Mouse (Mus musculus) CH12.LX (cell line): ENCODE data around the gene Olfr6. TPM values are rescaled to one million over a fixed set of nuclear protein-coding genes. Genes with fewer than 3 reads are reported as not detected.

Experiments
- DNase-seq: peaks from one replicate; pipeline ENCODE4 v3.0.0-alpha.2; 2013; ENCODE audit errors: extremely low read depth
- H3K27ac ChIP-seq: 2 replicates; pipeline ENCODE4 v1.5.1; 2012; ENCODE audit warnings: low read depth, mild to moderate bottlenecking, control low read depth, moderate library complexity; ENCODE audit not compliant: insufficient read depth
- H3K27me3 ChIP-seq: replicated peaks from 2 replicates; pipeline ENCODE3; 2012; ENCODE audit warnings: inconsistent platforms
- H3K36me3 ChIP-seq, 2 experiments: replicated peaks in 1 of 2; 2 replicates each; pipeline versions ENCODE3 to v1.6.1; 2012; ENCODE audit warnings: inconsistent platforms in 1 of 2, low read length in 1 of 2, mild to moderate bottlenecking in 1 of 2, mixed read lengths in 1 of 2, moderate library complexity in 1 of 2; ENCODE audit not compliant: control insufficient read depth in 1 of 2, insufficient read depth in 1 of 2
- H3K4me1 ChIP-seq, 2 experiments: 2 replicates each; pipeline ENCODE4 v1.6.1; 2012; ENCODE audit warnings: inconsistent platforms in 1 of 2, moderate library complexity in 1 of 2; ENCODE audit not compliant: insufficient read depth in 2 of 2, control insufficient read depth in 1 of 2
- H3K4me2 ChIP-seq: 2 replicates; pipeline ENCODE4 v1.6.1; 2012; ENCODE audit warnings: low read depth, mild to moderate bottlenecking, control low read depth; ENCODE audit not compliant: poor library complexity, insufficient read depth, severe bottlenecking
- H3K4me3 ChIP-seq, 3 experiments: fragments of 150-350 bp in 1 of 3; sonication (generic) in 1 of 3; replicated peaks in 1 of 3; 2 replicates each; pipeline versions ENCODE3 to v1.5.1; 2011 to 2012; ENCODE audit warnings: low read depth in 2 of 3, low read length in 2 of 3, mild to moderate bottlenecking in 2 of 3, moderate library complexity in 2 of 3, control low read depth in 1 of 3, improper control_type of control experiment in 1 of 3, inconsistent platforms in 1 of 3, mixed read lengths in 1 of 3; ENCODE audit not compliant: poor library complexity in 1 of 3
- H3K79me2 ChIP-seq: replicated peaks from 2 replicates; pipeline ENCODE4 v1.6.1; 2012; ENCODE audit warnings: mild to moderate bottlenecking, moderate library complexity; ENCODE audit not compliant: control insufficient read depth, poor library complexity, insufficient read depth, severe bottlenecking; ENCODE audit errors: extremely low read depth
- H3K9ac ChIP-seq: 2 replicates; pipeline ENCODE4 v1.6.1; 2012; ENCODE audit warnings: low read depth, mild to moderate bottlenecking, control low read depth, moderate library complexity; ENCODE audit not compliant: insufficient read depth
- H3K9me3 ChIP-seq: replicated peaks from 2 replicates; pipeline ENCODE3; 2012; ENCODE audit warnings: low read length, inconsistent platforms, mixed read lengths
- BHLHE40 ChIP-seq: IDR thresholded peaks from 2 replicates; pipeline ENCODE4 v1.6.1; 2011; ENCODE audit warnings: mild to moderate bottlenecking, low read depth, low read length, improper control_type of control experiment
- CHD1 ChIP-seq: IDR thresholded peaks from 2 replicates; pipeline ENCODE4 v1.6.1; 2012; ENCODE audit warnings: low read depth, low read length, improper control_type of control experiment, inconsistent platforms
- CTCF ChIP-seq, 2 experiments: IDR thresholded peaks in 1 of 2; conservative IDR thresholded peaks in 1 of 2; 2 replicates each; pipeline ENCODE4 v1.5.1; 2011 to 2012; ENCODE audit warnings: low read depth in 2 of 2, low read length in 2 of 2, improper control_type of control experiment in 1 of 2, inconsistent platforms in 1 of 2, mild to moderate bottlenecking in 1 of 2, moderate library complexity in 1 of 2
- ELF1 ChIP-seq: IDR thresholded peaks from 2 replicates; pipeline ENCODE4 v1.6.1; 2014; ENCODE audit warnings: low read depth, mild to moderate bottlenecking, inconsistent platforms, low read length, improper control_type of control experiment
- ETS1 ChIP-seq: conservative IDR thresholded peaks from 2 replicates; pipeline ENCODE4 v1.6.1; 2012; ENCODE audit warnings: low read depth, mild to moderate bottlenecking, inconsistent platforms, low read length, improper control_type of control experiment, moderate library complexity
- GABPA ChIP-seq: IDR thresholded peaks from 2 replicates; pipeline ENCODE4 v1.6.1; 2012; ENCODE audit warnings: low read depth, low read length, improper control_type of control experiment, inconsistent platforms; ENCODE audit not compliant: insufficient replicate concordance
- HCFC1 ChIP-seq: IDR thresholded peaks from 2 replicates; pipeline ENCODE4 v1.6.1; 2012; ENCODE audit warnings: low read depth, mild to moderate bottlenecking, inconsistent platforms, low read length, improper control_type of control experiment
- IRF4 ChIP-seq: IDR thresholded peaks from 2 replicates; pipeline ENCODE4 v1.6.1; 2014; ENCODE audit warnings: low read depth, mild to moderate bottlenecking, inconsistent platforms, low read length, improper control_type of control experiment
- MAFK ChIP-seq: IDR thresholded peaks from 2 replicates; pipeline ENCODE4 v1.6.1; 2011; ENCODE audit warnings: low read length, improper control_type of control experiment; ENCODE audit not compliant: insufficient replicate concordance
- MAX ChIP-seq: IDR thresholded peaks from 2 replicates; pipeline ENCODE4 v1.6.1; 2011; ENCODE audit warnings: low read length, improper control_type of control experiment
- MAZ ChIP-seq: IDR thresholded peaks from 2 replicates; pipeline ENCODE4 v1.6.1; 2012; ENCODE audit warnings: low read depth, mild to moderate bottlenecking, inconsistent platforms, low read length, improper control_type of control experiment, moderate library complexity
- MEF2A ChIP-seq: IDR thresholded peaks from 2 replicates; pipeline ENCODE4 v1.6.1; 2014; ENCODE audit warnings: low read depth, mild to moderate bottlenecking, inconsistent platforms, low read length, improper control_type of control experiment, borderline replicate concordance
- MYC ChIP-seq: IDR thresholded peaks from 2 replicates; pipeline ENCODE4 v1.6.1; 2011; ENCODE audit warnings: low read depth, mild to moderate bottlenecking, improper control_type of control experiment, low read length
- NELFE ChIP-seq: IDR thresholded peaks from 2 replicates; pipeline ENCODE4 v1.6.1; 2011; ENCODE audit warnings: low read depth, low read length, improper control_type of control experiment
- PAX5 ChIP-seq: IDR thresholded peaks from 2 replicates; pipeline ENCODE4 v1.6.1; 2012; ENCODE audit warnings: low read length, inconsistent platforms, mixed read lengths
- POLR2AphosphoS2 ChIP-seq: IDR thresholded peaks from 2 replicates; pipeline ENCODE4 v1.6.1; 2011; ENCODE audit warnings: low read depth, low read length, improper control_type of control experiment
- SIN3A ChIP-seq: IDR thresholded peaks from 2 replicates; pipeline ENCODE4 v1.6.1; 2012; ENCODE audit warnings: low read length, improper control_type of control experiment, inconsistent platforms
- SMC3 ChIP-seq: IDR thresholded peaks from 2 replicates; pipeline ENCODE4 v1.6.1; 2011; ENCODE audit warnings: low read depth, low read length, improper control_type of control experiment
- TCF12 ChIP-seq: IDR thresholded peaks from 2 replicates; pipeline ENCODE4 v1.6.1; 2014; ENCODE audit warnings: low read depth, mild to moderate bottlenecking, inconsistent platforms, low read length, improper control_type of control experiment
- USF2 ChIP-seq: conservative IDR thresholded peaks from 2 replicates; pipeline ENCODE4 v1.6.1; 2011; ENCODE audit warnings: low read depth, low read length, improper control_type of control experiment
- ZKSCAN1 ChIP-seq: IDR thresholded peaks from 2 replicates; pipeline ENCODE4 v1.6.1; 2012; ENCODE audit warnings: low read depth, inconsistent platforms, low read length, improper control_type of control experiment, borderline replicate concordance
- dilution Hi-C: fragments of 300-500 bp; cut with MboI; formaldehyde crosslinking; loops from 2 replicates; pipeline ENCODE4 v1.14.3; 2020; ENCODE audit warnings: low sequenced_read_pairs; ENCODE audit not compliant: extremely low pct_unique_long_range_greater_than_20kb, extremely low pct_ligation_motif_present
- in situ Hi-C: fragments of 300-500 bp; cut with MboI; formaldehyde crosslinking; loops from 3 replicates; pipeline ENCODE4 v1.14.3; 2019; ENCODE audit warnings: low sequenced_read_pairs, low pct_ligation_motif_present, low pct_unique_long_range_greater_than_20kb, mixed read lengths
- polyA plus RNA-seq: library from polyadenylated mRNA; unstranded; fragments of >175 nt; gene quantifications from 2 replicates; pipeline ENCODE4 v1.2.1, GENCODE M21; 2012; ENCODE audit warnings: low read depth; ENCODE audit not compliant: insufficient read length
- total RNA-seq, 2 experiments: library from RNA; depleted of rRNA; stranded (reverse); fragments of 300-350 nt in 1 of 2; fragments of >200 nt in 1 of 2; gene quantifications; 2 replicates each; pipeline ENCODE4 v1.2.3; 2012 to 2014

Gene Olfr6
- total and polyA plus RNA-seq, 3 experiments, result not detected

GRCm38 (mm10) chr7:107004169-107004568 lies 40.4 kb upstream of the Olfr6 start:
- H3K4me2 ChIP-seq, result no peak overlapping the region
- dilution Hi-C loops (no loop called here), in situ Hi-C loops (no loop called here)
- no peaks in the 10 kb centered on the region for H3K36me3 ChIP-seq
- no peak overlapping the region for H3K4me3 ChIP-seq
- no peak for DNase-seq
- H3K4me1 ChIP-seq, result no peaks in the 10 kb centered on the region
- no peaks in the 10 kb centered on the region for H3K9me3 ChIP-seq
- no peak overlapping the region for H3K9ac ChIP-seq
- H3K27me3 ChIP-seq, result no peaks in the 10 kb centered on the region
- no peak for TF ChIP-seq ZKSCAN1
- no peak for TF ChIP-seq CHD1
- TF ChIP-seq MAZ, result no peak
- no peak for TF ChIP-seq BHLHE40
- no peak for TF ChIP-seq POLR2AphosphoS2
- TF ChIP-seq MEF2A, result no peak
- TF ChIP-seq IRF4, result no peak
- no peak for TF ChIP-seq SIN3A
- TF ChIP-seq MAFK, result no peak
- TF ChIP-seq MYC, result no peak
- no peak for TF ChIP-seq GABPA
- TF ChIP-seq NELFE, result no peak
- no peak for TF ChIP-seq USF2
- TF ChIP-seq TCF12, result no peak
- no peak for TF ChIP-seq HCFC1
- H3K79me2 ChIP-seq, result no peaks in the 10 kb centered on the region
- no peak overlapping the region for H3K27ac ChIP-seq

DNA sequence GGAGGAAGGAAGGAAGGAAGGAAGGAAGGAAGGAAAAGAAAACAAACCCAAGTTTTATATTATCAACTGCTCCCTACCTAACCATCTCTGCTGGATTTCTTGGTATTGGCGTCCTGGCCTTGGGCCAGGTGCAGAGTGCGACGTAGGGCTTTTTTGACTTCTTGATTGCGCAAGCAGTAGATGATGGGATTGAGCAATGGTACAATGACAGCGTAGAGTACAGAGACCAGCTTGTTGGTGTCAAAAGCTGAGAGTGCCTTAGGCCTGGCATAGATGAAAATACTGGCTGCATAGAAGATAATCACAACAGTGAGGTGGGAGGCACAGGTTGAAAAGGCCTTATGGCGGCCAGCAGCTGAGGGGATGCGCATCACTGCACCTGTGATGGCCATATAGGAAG lies 37.1 kb upstream of the Olfr6 start:
- in situ Hi-C loops (no loop called here), dilution Hi-C loops (no loop called here)
- H3K79me2 ChIP-seq, result no peaks in the 10 kb centered on the region
- H3K4me2 ChIP-seq, result no peak overlapping the region
- H3K9me3 ChIP-seq, result no peaks in the 10 kb centered on the region
- no peak overlapping the region for H3K27ac ChIP-seq
- no peak overlapping the region for H3K4me3 ChIP-seq
- no peak for TF ChIP-seq ETS1
- no peak for TF ChIP-seq ZKSCAN1
- no peak for TF ChIP-seq SMC3
- no peak for TF ChIP-seq CTCF (conservative IDR thresholded peaks at IDR 0.05 in 1 of 2, IDR thresholded peaks at IDR 0.05 in 1 of 2; ENCODE audit: low read depth in 2 of 2, low read length in 2 of 2)
- TF ChIP-seq PAX5, result no peak
- no peak for TF ChIP-seq MAX
- TF ChIP-seq ELF1, result no peak
- H3K36me3 ChIP-seq, result no peaks in the 10 kb centered on the region
- H3K9ac ChIP-seq, result no peak overlapping the region
- no peaks in the 10 kb centered on the region for H3K27me3 ChIP-seq
- no peak for DNase-seq
- H3K4me1 ChIP-seq, result no peaks in the 10 kb centered on the region
